Mouse (Mus musculus): ENCODE data around the gene Ccpg1os.
A peak's percentile ranks its signal among the peaks of the same experiment; 100 is the strongest.

The Ccpg1os gene

DNA sequence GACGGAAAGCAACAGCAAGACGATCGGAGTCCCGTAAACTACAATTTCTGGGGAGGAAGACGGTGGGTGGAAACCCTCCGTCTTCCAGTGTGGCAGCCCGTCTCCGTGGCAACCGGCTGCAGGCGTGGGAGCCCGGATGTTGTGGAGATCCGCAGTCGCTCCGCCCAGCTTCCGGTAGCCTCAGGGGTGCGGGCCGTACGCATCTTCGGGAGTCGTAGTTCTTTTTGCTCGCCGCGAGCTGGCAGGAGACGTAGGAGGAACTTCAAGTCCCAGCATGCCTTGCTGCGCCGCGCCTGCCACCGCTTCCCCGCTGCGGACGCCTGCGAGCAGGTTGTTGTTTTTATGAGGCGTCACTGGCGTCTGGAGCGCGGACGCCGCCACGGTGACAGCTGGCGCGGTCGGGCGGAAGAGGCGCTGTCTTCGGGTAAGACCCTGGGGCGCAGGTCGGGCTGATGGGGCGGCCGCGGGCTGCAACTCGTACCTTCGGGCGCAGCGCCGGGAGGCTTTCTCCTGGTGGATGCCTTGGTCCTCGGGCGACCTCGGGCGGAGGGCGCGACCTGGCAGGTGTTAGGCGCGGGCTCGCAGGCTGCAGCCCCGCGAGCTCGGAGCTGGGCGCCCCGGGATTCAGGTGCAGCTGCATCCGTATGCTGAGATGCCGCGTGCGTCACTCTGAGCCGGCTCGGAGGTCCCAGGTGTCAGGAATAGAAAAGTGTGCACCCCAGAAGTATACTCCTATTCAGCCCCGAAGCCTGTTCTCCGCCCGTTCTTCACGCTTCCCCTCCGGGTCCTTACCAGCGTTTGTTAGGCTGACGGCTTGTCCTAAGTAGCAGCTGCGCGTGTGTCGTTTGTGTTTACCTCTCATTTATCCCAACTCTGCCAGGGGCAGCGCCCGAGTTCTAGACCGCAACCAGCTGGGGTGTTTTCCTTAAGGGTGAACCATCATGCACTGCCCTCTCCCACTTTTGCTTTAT lies at the start of gene Ccpg1os, which contains the start of gene Ccpg1:
Gene Ccpg1os, minus strand, starts transcription at position 133 of the 971 bp plus-strand sequence.
Gene Ccpg1, plus strand, starts transcription at position 180 of the 971 bp plus-strand sequence.
- peak; percentile 95 for DNase-seq

DNA sequence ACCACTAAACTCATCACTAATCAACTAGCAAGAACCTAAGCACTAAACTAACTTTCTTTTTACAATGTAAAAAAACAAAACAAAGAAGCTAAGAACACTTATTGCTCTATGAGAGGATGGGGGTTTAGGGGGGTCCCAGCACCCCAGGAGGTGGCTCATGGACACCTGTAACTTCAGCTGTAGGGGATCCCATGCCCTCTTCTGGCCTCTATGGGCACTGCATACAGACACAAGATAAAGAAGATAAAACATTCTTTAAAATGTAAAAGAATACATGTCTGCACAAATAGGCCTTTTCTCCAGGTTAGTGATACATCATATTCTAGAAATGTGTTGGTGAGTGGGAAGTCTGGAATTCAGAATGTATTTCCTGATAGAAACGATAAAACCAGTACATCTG lies 48.2 kb upstream of the Ccpg1os start:
- DNase-seq, result no peak

- DNase-seq, result no peak
Observed at GRCm38 (mm10) chr9:73031421-73031820, 46.2 kb upstream of the Ccpg1os start.

- DNase-seq, result no peak
Observed at GRCm38 (mm10) chr9:73030443-73030842, 45.3 kb upstream of the Ccpg1os start.

DNA sequence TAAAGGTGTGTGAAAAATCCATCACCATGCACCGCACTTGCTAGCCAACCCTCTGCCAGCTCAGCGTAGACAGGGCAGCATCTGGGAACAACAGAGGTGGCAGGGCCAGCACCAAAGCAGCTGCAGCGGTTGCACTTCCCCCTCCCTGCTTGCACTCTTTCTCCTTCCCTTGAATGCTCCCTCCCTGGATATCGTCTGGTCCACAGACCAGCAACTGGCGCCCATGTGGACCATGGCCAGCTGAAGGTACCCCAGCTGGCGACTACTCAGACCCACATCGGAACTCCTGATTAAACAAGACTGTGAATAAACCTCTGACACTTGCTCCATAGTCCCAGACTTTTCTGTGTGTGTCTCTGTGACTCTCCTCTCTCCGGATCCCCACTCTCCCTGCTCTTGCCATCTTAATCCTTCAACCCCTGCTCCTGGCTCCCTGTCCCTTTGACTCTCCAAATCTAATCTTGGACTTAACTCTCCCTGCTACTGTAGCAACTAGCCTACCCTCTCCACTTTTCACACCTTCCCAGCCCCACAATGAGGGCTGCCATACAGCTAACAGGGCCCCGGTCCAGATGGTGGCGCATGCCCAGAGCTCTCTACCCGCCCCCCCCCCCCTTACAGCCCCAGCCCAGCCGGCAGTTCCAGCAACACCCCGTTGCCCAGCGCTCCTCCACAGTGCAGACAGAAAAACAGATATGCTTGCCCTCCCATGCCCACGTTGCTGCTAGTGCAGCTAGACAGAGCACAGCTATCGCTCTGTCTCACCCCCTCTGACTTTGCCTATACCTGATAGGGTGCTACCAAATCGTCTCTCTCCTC lies 40.8 kb upstream of the Ccpg1os start:
- DNase-seq, result no peak

- no peak for DNase-seq
Observed at GRCm38 (mm10) chr9:73020566-73021097, 35.5 kb upstream of the Ccpg1os start.

DNA sequence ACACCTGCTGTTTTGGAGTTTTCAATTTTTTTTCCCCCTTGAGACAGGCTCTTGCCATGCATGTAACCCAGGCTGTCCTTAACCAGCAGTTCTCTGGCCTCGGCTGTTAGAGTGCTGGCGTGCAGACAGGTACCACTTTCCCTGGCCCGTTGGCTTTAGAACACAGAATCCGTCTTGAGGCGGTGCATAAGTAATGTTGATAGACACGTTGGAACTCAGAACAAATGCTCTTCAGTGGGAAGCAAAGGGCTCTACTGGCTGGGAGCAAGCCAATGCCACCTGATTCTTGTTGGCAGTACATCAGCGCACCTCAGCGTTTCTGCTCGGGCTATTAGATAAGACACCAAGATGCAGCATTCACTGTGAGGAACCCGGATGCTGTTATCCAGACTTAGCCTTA lies 34.7 kb upstream of the Ccpg1os start:
- no peak for DNase-seq

- no peak for DNase-seq
Observed at GRCm38 (mm10) chr9:73014724-73015123, 29.5 kb upstream of the Ccpg1os start.

GRCm38 (mm10) chr9:73012629-73013028 lies 27.4 kb upstream of the Ccpg1os start:
- DNase-seq, result no peak

DNA sequence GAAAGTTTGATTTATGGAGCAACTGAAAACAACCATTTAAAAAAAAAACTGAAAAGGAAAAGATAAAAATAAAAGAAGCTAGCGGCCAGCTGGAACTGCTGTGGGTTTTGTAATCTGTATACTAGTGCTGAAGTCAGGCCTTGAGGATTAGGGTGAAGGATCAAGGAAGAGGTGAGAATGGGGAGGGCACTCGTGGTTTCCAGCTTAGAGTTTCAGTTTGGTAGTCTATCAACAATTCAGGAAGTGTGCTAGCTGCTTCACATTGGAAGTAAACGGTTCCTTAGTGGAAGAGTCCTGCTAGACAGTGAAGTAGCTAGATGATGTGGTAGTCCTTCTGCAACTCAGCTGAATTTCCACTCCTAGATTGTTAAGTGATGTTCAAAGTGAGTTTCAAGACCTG lies 23.2 kb upstream of the Ccpg1os start:
- no peak for DNase-seq

DNA sequence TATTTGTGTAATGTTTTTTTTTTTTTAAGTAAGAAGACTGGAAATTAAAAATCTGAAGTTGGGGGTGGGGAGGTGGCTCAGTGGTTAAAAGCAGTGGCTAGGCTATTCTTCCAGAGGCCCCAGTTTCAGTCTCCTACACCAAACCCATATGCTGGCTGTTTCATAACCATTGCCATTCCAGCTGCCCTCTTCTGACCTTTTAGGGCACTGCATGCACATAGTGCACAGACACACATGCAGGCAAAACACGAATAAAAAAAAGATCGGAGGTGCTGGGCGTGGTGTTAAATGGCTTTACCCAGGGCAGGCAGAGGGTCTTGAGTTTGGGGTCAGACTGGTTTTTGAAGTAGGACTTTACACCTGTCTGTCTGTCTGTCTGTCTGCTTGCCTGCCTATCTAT lies 21.0 kb upstream of the Ccpg1os start:
- no peak for DNase-seq

- DNase-seq, result no peak
Observed at GRCm38 (mm10) chr9:73005106-73005505, 19.9 kb upstream of the Ccpg1os start.

DNA sequence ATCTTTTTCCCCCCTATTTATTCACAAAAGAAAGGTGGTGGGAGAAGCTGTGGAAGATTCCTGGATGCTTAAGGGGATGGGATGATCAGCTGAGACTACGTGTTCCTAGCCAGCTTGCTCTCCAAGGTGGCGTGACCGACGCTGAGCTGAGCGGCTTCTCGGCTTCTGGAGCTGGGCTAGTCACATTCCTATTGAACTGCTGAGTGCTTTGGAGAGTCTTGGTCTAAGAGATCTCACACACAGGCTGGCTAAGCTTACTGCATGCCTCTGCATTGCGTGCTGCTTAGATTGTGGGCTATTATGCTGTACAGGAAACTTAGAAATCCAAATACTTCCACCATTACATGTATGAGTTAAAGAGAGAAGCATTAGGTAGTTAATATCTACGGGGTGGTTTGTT lies 18.9 kb upstream of the Ccpg1os start:
- DNase-seq, result no peak

DNA sequence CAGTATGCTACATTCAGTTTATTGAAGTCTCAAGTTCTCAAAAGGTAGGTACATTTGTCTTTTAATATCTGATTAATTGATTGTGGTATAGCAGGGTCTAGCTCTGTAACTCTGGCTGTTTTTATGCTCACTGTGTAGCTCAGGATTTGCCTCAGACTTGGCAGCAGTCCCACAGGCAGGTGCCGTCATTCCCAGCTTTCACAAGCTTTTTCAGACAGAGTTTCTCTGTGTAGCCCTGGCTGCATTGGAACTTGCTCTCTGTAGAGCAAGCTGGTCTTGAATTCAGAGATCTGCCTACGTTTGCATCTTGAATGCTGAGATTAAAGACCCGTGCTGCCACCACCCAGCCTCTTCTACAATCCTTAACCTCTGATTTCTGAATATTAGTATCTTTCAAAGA lies 17.0 kb upstream of the Ccpg1os start:
- DNase-seq, result no peak

DNA sequence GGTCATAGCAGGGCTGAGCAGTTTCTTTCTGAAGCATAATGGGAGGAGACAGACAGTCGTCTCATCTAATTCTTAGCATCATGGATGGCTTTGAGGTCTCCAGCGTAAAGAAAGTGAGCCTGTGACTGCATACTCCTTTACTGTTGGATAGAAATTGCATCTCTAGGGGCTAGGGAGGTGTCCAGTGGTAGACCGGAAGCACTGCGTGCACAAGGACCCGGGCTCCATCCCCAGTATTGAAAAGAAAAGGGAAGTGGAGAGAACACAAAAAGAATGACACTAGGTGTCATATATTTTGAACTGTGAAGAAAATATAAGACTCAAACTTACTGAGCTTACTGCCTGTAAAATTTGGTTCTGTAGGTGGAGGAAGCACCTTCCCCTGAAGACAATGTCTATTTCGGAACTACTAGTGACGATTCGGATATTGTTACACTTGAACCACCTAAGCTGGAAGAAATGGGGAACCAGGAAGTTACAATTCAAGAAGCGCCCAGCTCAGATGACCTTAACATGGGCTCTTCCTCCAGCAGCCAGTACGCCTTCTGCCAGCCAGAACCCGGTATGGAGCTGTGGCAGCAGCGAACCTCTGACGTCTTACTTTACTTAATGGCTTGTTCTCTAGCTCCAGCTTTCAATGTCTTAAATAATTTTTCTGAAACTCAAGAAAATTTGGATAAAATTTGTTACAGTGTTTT lies 16.3 kb upstream of the Ccpg1os start:
- no peak for DNase-seq

- DNase-seq, result no peak
Observed at GRCm38 (mm10) chr9:73000487-73000886, 15.3 kb upstream of the Ccpg1os start.

DNA sequence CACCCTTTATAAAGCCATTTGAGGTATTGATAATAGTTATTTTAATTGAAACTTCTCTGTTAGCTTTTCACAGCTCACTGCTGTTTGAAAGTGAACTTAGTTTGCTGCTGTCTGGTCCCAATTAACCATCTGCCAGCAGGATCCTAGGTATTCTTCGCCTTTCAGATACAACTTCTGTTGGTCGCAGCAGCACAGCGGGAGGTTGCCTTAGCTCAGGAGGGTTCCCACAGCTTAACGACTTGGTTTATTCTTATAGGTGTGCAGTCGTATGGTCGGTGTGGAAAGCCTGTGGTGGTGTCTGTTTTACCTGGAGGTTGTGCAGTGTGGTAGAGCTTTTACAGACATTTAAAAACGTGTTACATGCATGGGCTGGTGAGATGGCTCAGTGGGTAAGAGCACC lies 11.6 kb upstream of the Ccpg1os start:
- no peak for DNase-seq

- DNase-seq, result no peak
Observed at GRCm38 (mm10) chr9:72996167-72996566, 11.0 kb upstream of the Ccpg1os start.

GRCm38 (mm10) chr9:72992576-72992975 lies 7.4 kb upstream of the Ccpg1os start:
- no peak for DNase-seq

GRCm38 (mm10) chr9:72991420-72991819 lies 6.2 kb upstream of the Ccpg1os start:
- DNase-seq, result no peak

- DNase-seq, result no peak
Observed at GRCm38 (mm10) chr9:72988706-72989105, 3.5 kb upstream of the Ccpg1os start.

- DNase-seq, result no peak
Observed at GRCm38 (mm10) chr9:72987703-72988102, 2.5 kb upstream of the Ccpg1os start.

- no peak for DNase-seq
Observed at GRCm38 (mm10) chr9:72983066-72983465, 2.1 kb downstream of the Ccpg1os start.
